Mouse (Mus musculus): Measurements from ENCODE around the gene Swt1.

- TF ChIP-seq POLR2A (IDR thresholded peaks at IDR 0.05; ENCODE audit: borderline replicate concordance, insufficient read depth, low read length) (no peak), CTCF (IDR thresholded peaks at IDR 0.05; ENCODE audit: borderline replicate concordance, insufficient read depth, low read depth, low read length) (no peak)
These were observed 85.9 kb downstream of the Swt1 start for GRCm38 (mm10) chr1:151342311-151342710.

All from cerebellum, adult 2 months (tissue).